Mouse (Mus musculus) retina, postnatal 7 days (tissue): ENCODE results near the gene Tnrc6a.
A peak's percentile ranks its signal among the peaks of the same experiment; 100 is the strongest.

Experiments used
- DNase-seq: peaks from one replicate; pipeline ENCODE4 v3.0.0-alpha.2; 2012; ENCODE audit warnings: low read depth, low spot score

Tnrc6a gene

DNA sequence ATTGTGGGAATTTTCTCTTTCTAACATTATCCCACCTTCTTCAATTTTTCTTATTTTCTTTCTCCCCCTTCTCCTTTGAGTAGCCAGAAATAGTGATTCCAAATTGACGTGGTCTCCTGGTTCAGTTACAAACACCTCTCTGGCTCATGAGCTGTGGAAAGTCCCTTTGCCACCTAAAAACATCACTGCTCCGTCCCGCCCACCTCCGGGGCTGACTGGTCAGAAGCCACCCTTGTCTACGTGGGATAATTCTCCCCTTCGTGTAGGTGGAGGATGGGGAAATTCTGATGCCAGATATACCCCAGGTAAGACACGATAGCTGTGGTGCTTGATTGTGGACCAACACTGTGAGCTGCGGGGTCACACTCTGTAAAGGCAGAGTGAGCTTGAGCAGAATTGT lies 66.1 kb downstream of the Tnrc6a start:
- no peak for DNase-seq

DNA sequence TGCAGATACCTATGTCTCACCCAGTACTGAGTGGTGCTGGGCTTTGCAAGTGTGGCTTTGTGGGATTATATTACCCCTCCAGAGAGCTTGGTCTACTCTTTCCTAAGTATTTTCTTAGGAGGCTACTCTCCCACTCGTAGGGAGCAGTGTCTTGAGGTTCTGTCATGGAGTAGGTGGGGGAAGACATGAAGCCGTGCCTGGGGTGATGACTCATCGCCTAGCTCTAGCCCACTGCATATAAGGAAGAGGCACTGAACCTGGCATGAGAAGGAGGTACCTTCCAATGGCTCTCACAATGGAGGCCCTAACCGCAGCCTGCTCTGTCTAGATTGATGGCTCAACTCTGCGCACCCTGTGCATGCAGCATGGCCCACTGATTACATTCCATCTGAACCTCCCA lies 68.0 kb downstream of the Tnrc6a start:
- DNase-seq, result no peak

DNA sequence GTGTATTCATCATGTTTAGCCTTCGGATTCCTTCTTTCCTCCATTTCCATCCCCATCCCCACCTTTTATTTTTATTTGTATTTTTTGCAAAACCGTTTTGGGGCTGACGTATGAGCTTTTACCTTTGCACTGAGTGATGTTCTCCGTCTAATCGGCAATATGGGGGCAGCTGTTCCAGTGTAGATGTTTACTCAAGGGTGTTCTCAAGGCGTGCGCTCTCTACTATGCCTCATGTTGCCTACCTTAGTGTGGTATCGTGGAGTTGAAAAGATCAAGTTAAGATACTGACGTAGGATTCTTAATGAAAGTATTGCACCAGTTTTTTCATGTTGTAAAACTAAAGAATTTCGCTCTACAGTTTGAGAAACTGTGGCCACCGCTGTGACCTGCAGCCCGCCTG lies 69.5 kb downstream of the Tnrc6a start:
- DNase-seq, result no peak

DNA sequence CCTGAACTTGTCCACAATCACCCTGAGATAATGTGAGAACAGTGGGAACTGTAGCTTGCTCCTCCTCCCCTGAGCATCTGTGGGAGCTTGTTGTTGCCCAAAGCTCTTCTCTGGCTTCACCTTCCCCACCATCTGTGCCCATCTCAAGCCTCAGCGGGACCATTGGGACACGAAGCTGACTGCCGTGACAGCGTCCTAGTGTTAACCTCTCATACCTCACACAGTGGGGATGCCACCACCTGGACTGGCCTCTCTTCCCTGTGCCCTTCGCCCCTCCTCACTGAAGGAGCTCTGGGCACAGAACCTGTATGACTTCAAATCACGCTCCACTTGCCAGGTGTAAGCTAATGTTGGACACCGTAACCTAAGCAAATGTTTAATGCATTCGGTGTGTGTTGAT lies 71.0 kb downstream of the Tnrc6a start:
- no peak for DNase-seq

- DNase-seq, result no peak
These were observed 72.7 kb downstream of the Tnrc6a start for GRCm38 (mm10) chr7:123196432-123196831.

DNA sequence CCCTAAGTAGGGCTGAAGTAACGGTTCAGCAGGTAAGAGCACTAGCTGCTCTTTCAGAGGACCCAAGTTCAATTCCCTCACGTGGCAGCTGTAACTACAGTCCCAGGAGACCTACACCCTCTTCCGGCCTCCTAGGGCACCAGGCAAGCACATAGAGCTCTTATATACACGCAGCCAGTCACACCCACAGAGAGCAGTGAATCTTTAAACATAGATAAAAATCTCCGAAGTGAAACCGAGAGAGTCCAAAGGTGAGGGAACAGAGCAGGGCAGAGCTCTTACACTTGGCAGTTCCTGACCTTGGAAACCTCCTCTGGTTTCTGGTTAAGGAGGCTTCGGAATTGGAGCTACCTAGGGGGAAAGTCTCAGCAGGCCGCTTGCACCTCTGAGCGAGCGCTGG lies 75.0 kb downstream of the Tnrc6a start:
- DNase-seq, result no peak

DNA sequence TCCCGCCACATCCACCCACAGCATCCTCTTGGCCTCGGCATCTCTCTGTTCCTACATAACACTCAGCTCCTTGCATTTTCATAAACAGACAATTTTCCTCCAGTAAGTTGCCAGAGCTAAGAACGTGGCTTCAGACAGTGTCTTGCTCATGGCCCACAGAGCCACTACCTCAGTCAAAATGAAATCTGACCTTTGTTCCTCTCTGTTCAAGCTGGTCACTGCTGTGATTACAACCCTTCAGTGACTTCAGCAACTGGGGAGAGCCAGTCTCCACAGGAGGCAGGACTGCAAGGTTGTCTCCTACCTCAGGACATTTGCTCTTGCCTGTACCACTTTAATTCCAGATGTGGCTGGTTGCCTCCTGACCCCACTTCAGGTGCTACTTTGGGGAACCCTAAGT lies 75.5 kb downstream of the Tnrc6a start:
- no peak for DNase-seq

GRCm38 (mm10) chr7:123199656-123200206 lies 76.0 kb downstream of the Tnrc6a start:
- no peak for DNase-seq

- no peak for DNase-seq
These were observed 77.0 kb downstream of the Tnrc6a start for GRCm38 (mm10) chr7:123200722-123201121.

DNA sequence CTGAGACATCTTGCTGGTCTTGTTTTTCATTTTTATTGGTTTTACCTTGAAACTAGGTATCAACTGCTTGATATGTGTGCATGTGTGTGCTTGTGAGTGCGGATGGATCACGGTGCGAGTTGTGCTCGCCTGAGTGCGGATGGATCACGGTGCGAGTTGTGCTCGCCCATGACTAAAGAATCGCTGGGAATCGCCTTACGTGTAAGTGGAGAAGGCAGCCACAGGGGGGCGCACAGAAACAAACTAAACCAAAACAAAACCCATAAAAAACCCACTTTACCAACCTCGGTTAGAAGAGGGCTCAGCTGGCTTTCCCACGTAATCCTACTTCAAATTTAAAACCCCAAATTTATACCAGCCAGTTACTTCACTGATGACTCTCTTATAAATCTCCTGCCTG lies 81.6 kb downstream of the Tnrc6a start:
- DNase-seq, result peak; percentile 17

DNA sequence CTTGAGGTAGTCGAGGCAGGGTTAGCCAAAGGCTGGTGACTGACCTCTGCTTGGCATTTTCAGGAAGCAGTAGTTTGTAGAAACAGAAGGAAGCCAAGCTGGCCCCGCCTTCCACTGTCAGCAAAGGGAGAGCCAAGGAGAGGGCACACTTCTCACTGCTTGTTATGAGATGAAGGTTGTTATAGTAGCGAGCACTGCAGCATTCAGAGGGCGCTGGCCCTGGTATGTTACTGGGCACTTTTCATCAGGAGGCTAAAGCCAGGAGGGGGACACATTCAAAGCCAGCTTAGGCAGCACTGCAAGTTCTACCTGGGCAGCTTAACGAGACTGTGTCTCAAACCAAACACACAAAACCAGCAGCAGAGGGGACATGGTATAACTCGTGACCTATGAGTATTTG lies 83.9 kb downstream of the Tnrc6a start:
- no peak for DNase-seq

GRCm38 (mm10) chr7:123209864-123210263 lies 86.2 kb downstream of the Tnrc6a start:
- DNase-seq, result no peak

DNA sequence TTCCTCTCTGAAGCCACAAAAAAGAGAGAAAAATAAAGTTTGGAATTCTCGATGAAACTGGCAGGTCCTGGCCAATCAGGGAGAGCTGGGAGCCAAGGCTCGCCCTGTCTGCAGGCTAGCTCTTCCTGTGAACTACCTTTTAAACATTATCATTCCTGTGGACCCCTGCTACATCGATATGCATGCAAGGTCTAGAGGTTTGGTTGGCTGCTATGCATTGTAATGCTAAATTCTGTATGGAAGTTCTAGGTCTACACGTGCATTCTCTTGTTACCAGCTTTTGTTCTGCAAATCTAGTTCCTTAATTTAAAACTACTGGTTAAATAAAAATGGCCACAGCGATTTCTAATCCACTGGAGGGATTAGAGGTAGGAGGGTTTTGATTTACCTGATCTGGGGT lies 87.8 kb downstream of the Tnrc6a start:
- DNase-seq, result no peak

DNA sequence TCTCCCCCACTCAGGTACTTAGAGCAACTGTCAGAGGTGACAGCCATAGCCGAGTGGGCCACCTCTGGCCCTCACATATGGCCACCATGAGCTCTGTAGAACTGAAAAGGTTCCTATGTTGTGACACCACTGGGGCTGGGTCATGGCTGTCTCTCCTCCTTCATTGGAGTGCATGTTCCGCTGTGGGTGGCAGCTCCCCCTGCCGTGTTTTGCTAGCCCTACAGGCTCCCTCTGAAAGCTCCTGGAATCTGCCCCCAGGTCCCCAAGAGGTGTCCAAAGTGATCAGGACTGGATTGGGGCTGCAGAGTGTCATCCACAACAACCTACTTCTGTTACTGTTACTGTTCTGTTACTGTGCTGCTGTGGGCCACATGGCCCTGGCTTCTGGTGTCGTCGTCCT lies 88.6 kb downstream of the Tnrc6a start:
- no peak for DNase-seq

GRCm38 (mm10) chr7:123214365-123215075 lies 90.8 kb downstream of the Tnrc6a start, which contains the start of gene Slc5a11:
TSS of gene Slc5a11 (plus strand) at chr7:123214780.
- no peak for DNase-seq

DNA sequence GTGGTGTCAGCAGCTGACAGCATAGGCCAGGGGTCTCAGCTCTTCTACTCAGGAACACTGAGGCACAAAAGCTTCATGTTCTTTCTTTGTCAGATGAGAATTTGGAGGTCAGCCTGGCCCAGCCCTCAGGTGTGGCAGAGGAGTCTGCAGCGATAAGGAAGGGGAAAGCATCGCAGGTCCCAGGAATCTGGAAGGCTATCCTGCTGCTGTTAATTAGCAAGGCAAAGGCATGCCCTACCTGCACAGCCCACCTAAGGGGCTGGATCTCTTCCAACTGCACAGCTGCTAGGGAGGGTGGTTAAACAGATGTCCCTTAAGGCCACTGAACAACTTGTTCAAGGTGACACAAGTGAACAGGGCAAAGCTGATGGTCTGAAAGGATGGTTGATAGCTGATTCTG lies 91.5 kb downstream of the Tnrc6a start:
- DNase-seq, result no peak

DNA sequence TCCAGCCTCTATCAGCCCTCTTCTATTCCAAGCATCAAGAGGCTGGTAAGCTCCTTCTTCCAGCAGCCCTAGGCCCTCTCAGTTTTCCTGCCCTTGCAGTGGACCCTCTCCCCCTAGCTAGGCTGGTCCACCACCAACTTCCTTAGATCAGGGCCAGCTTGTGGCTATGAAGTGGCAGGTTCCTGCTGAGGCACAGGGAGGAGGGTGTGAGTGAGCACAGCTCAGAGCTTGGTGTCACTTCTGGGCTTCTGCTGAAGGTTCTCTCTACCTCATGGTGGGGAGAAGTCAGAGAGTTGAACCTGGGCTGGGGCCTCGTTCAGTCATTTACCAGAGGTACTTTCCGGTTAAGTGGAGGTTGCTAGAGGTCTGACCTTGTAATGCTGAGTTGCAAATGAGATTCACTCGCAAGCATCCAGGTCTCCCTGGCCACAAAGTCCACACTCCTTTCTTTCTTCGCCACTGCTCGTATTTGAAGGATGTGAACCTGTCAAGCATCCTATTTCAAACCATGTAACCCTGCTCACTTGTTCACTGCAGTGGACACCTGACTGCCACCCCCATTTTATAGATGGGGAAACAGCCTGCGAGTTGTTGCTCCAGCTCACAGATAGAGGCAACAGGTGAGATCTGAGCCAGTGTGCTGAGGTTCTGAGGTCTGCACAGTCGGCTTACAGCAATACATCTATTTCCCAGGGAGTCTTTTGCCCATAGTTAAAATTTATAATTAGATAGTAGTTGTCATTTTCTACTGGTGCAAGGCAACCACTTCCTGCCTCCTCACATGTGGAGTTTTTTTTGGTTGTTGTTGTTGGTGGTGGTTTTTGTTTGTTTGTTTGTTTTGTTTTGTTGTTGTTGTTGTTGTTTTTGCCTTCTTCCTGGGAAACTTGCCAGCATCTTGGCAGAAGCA lies 94.0 kb downstream of the Tnrc6a start:
- no peak for DNase-seq

DNA sequence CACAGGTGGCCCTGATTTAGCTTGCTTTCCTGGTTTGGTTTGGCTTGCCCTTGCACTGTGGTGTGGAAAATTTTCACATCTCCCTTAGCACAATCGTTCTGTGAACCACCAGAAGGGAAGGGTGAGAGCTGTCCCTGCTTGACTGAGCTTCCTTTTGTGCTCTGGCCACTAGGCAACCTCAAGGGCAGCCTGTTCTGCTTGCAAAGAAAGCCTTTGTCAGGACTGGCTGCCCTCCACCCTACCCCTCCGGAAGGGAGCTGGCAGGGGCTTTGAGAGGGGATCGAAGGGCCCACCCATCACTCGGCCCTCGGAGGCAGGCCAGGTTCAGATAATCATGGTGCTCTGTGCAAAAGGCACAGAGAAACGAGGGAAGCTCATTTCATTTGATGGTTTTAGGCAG lies 94.9 kb downstream of the Tnrc6a start:
- no peak for DNase-seq

DNA sequence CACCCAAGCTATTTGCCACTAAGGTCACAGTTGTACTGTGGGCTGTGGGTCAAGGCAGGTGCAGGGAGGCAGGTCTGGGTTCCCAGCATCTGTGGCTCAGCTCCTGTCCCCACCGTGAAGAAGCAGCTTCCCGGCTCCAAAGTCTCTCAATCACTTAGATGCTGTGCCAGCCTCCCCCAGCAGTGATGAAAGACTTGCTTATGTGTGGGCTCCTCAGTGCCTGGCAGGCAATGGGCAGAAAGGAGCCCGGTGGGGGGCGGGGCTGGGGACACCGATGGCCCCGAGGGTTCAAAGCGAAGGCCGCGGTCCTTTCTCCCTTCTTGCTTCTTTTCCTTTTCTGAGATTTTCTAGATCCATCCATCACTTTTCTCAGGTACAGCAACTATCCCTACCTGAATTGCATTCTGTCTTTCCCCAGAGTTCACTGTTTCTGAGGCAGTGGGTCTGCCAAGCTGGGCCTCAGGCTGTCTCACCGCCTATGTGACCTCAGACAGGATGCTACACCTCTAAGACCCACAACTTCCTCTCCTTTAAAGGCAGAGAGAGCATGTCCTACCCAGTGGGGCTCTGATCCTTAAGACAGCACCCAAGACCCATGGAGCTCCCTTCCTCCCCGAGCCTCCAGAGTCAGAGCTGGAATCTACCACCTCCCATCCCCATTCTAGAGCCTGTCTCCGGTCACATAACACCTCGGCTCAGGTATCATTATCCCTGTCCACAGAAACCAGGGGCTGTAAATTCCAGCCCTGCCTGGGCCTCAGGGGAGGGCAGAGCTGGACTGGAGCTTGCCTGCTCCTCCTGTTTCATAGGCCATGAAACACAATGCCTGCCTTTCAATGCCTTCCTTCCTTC lies 96.3 kb downstream of the Tnrc6a start:
- no peak for DNase-seq

DNA sequence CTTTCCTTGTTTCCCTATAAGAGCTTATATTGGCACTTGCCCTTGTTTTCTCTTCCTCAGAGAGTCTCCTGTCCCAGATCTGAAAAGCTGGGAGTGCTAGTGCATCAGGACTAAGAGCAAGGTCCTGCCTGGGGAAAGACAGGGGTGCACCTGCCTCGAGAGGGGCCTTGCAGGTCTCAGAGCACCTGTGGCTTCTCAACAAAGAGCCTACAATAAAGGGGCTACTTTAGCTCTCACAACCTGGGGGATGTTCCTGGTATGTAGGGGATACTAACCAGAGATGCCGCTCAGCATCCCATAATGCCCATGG lies 96.9 kb downstream of the Tnrc6a start:
- no peak for DNase-seq

GRCm38 (mm10) chr7:123224076-123224475 lies 100.4 kb downstream of the Tnrc6a start:
- no peak for DNase-seq

DNA sequence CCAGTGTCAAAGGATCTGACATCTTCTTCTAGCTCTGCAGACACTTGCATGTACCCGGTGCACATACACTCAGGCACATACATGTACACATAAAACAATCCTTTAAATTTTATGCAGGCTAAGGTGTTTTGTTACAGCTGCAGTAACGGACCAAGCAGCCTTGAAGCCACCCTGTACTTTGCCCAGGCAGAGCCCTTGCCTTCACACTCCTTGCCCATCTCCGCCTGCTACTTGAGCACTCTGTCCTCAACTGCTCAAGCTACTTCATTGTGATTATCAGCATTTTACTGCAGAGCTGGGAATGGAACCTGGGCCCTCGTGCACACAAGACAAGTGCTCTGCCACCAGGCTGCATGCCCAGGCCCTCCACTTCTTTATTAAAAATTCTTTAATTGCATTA lies 101.5 kb downstream of the Tnrc6a start:
- no peak for DNase-seq
